Mouse (Mus musculus) megakaryocyte, adult 5-6 weeks (primary cell): ENCODE measurements around the gene Iqce. TPM values are rescaled to one million over a fixed set of nuclear protein-coding genes. Genes with fewer than 3 reads are reported as not detected.

Experiments
- ATAC-seq: 2 replicates; pipeline ENCODE4 v1.8.0; 2016; ENCODE audit warnings: mild to moderate bottlenecking, inconsistent platforms; ENCODE audit not compliant: poor library complexity, severe bottlenecking
- total RNA-seq, 2 experiments: library from RNA; stranded (forward) in 1 of 2; stranded (reverse) in 1 of 2; fragments of 153-499, 151-499 nt in 1 of 2; fragments of 221-1000, 200-1000 nt in 1 of 2; gene quantifications; 2 replicates each; pipeline versions ENCODE4 v1.2.3 to v1.2.4; 2015 to 2017

The Iqce gene
- total RNA-seq, 2 experiments from 2014 or later: 4.7 to 5.1 TPM

GRCm38 (mm10) chr5:140617714-140618113 is 84.5 kb downstream of the Iqce start:
- peak; percentile 78 for ATAC-seq

- ATAC-seq: peak; percentile 54
Measured at GRCm38 (mm10) chr5:140616691-140617090, 85.5 kb downstream of the Iqce start.

- 0 out of 2 replicates have a peak, but pooled peaks have one; percentile 5 for ATAC-seq
Measured at GRCm38 (mm10) chr5:140616110-140616503, 86.1 kb downstream of the Iqce start.

- no peak for ATAC-seq
Measured at GRCm38 (mm10) chr5:140615321-140616109, 86.7 kb downstream of the Iqce start.

GRCm38 (mm10) chr5:140614837-140615236 is 87.3 kb downstream of the Iqce start:
- ATAC-seq: no peak

GRCm38 (mm10) chr5:140614141-140614540 is 88.0 kb downstream of the Iqce start:
- no peak for ATAC-seq

GRCm38 (mm10) chr5:140612191-140612590 is 90.0 kb downstream of the Iqce start:
- ATAC-seq: no peak

Other genes with a start within 250 kb of the Iqce start
- gene Chst12, start 196.8 kb downstream of the Iqce start, total RNA-seq (2015): 89.4 and 92.0 TPM in 2 replicates
- 41.7 and 44.5 TPM in 2 replicates for gene Chst12, start 196.8 kb downstream of the Iqce start, total RNA-seq (2017)
- not detected in 2 replicates for gene Grifin, start 137.3 kb downstream of the Iqce start, total RNA-seq (2015)
- not detected in 2 replicates for gene Grifin, start 137.3 kb downstream of the Iqce start, total RNA-seq (2017)
- 21.3 and 23.2 TPM in 2 replicates for gene Lfng, start 95.1 kb downstream of the Iqce start, total RNA-seq (2015)
- gene Lfng, start 95.1 kb downstream of the Iqce start, total RNA-seq (2017): 48.0 and 54.2 TPM in 2 replicates
- gene Ttyh3, start 53.3 kb downstream of the Iqce start, total RNA-seq (2015): 42.4 and 46.0 TPM in 2 replicates
- gene Ttyh3, start 53.3 kb downstream of the Iqce start, total RNA-seq (2017): 8.0 and 11.6 TPM in 2 replicates
- 6.4 and 6.8 TPM in 2 replicates for gene Brat1, start 2.6 kb upstream of the Iqce start, total RNA-seq (2015)
- gene Brat1, start 2.6 kb upstream of the Iqce start, total RNA-seq (2017): 7.8 and 11.1 TPM in 2 replicates
- gene Amz1, start 21.7 kb upstream of the Iqce start, total RNA-seq (2015): 2.5 and 4.4 TPM in 2 replicates
- 3.0 and 4.4 TPM in 2 replicates for gene Amz1, start 21.7 kb upstream of the Iqce start, total RNA-seq (2017)
- gene Gna12, start 128.1 kb upstream of the Iqce start, total RNA-seq (2015): 21.0 and 24.6 TPM in 2 replicates
- 15.9 and 20.3 TPM in 2 replicates for gene Gna12, start 128.1 kb upstream of the Iqce start, total RNA-seq (2017)